ENCODE assay signal across 11 mouse cellular contexts in the genomic region with DNA sequence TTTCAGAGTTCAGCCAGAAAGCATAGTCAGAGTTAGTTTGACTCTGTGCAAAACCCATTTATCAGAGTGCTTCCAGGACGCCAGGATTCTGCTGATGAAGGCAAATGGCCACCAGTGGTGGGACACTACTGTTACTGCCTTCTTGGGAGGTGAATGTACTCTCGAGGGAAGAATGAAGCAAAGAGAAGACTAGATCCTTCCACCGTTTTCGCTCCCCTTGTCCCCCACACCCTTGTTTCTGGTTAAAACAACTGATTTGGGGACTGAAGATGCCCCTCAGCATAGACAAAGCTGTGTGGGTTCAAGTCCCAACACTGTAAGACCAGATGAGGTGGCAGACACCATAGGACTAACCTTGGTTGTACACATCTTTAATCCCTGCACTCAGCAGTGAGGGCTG. TPM values are rescaled to one million over a fixed set of nuclear protein-coding genes. Genes with fewer than 3 reads are reported as not detected.
A peak's percentile ranks its signal among the peaks of the same experiment; 100 is the strongest.
DNase-seq lines count a peak whose midpoint lies in the region; ATAC-seq and TF ChIP-seq lines count a peak whose summit lies in the region.
"Had no signal": no experiment of that assay in that cellular context is flagged by ENCODE, and none has a peak within 500 bp of the region (broad histone marks: within the 10 kb centered on the region; RNA-seq: fewer than 3 reads in every experiment).

No protein-coding gene starts in this region.

- ATAC-seq in limb, embryonic 11.5 days (ENCODE audit: insufficient number of reproducible peaks, low FRiP score, low TSS enrichment, low read depth) = no peak
- ATAC-seq in stomach, postnatal 0 days (ENCODE audit: low FRiP score, low TSS enrichment) = no peak

- TF ChIP-seq EP300 in stomach, postnatal 0 days (optimal IDR thresholded peaks at IDR 0.05) = no peak

- H3K9ac ChIP-seq in limb, embryonic 11.5 days (ENCODE audit: low read length) = no peak overlapping the region
- peak overlapping the region; percentile 54; the same call in 1 of the 2 replicates for H3K9ac ChIP-seq in stomach, postnatal 0 days (ENCODE audit: low read length)

- H3K4me2 ChIP-seq in limb, embryonic 11.5 days (ENCODE audit: low read depth, severe bottlenecking) = no peak overlapping the region
- H3K4me2 ChIP-seq in stomach, postnatal 0 days (replicated peaks; ENCODE audit: low read depth) = no peak overlapping the region

- no peak for DNase-seq in kidney, adult 2 months
- DNase-seq in kidney, postnatal 14 days = no peak
- DNase-seq in testis, postnatal 10 days (ENCODE audit: low spot score) = no peak
- DNase-seq in limb, embryonic 11.5 days (ENCODE audit: low spot score) = no peak
- DNase-seq in stomach, postnatal 0 days (ENCODE audit: low spot score) = no peak
- no peak for DNase-seq in retina, embryonic 14.5 days (ENCODE audit: low spot score)
- no peak for DNase-seq in cerebellum, postnatal 10 days
- DNase-seq: adrenal gland, postnatal 25 days; right cerebral cortex, postnatal 14 days had no signal

- no peak for TF ChIP-seq CTCF in kidney, adult 2 months (conservative IDR thresholded peaks at IDR 0.05; ENCODE audit: insufficient read depth, insufficient read length, low read depth, low read length)
- TF ChIP-seq CTCF in testis, adult 2 months (IDR thresholded peaks at IDR 0.05; ENCODE audit: control insufficient read depth, insufficient read depth, insufficient replicate concordance, low read depth, low read length) = no peak
- TF ChIP-seq CTCF in stomach, postnatal 0 days (IDR thresholded peaks at IDR 0.05; ENCODE audit: low read depth) = no peak

- H3K4me1 ChIP-seq in kidney, adult 2 months (ENCODE audit: control insufficient read depth, insufficient read depth, low read length) = peaks cover 36% of the 10 kb centered on the region
- peaks cover 30% of the 10 kb centered on the region for H3K4me1 ChIP-seq in testis, adult 2 months (ENCODE audit: control insufficient read depth, insufficient read depth, low read length)
- H3K4me1 ChIP-seq in limb, embryonic 11.5 days (ENCODE audit: control insufficient read depth, insufficient read depth, low read length) = peaks cover 61% of the 10 kb centered on the region
- H3K4me1 ChIP-seq in stomach, postnatal 0 days (replicated peaks; ENCODE audit: control insufficient read depth, insufficient read depth) = peaks cover 23% of the 10 kb centered on the region

- no peaks in the 10 kb centered on the region for H3K9me3 ChIP-seq in limb, embryonic 11.5 days (ENCODE audit: control insufficient read depth, low read length)
- H3K9me3 ChIP-seq in stomach, postnatal 0 days (ENCODE audit: control insufficient read depth, low read length) = no peaks in the 10 kb centered on the region
- H3K9me3 ChIP-seq: midbrain, embryonic 12.5 days had no signal

- peak overlapping the region; percentile 93 for H3K27ac ChIP-seq in kidney, adult 2 months (ENCODE audit: insufficient read depth, low read depth, low read length)
- H3K27ac ChIP-seq in testis, adult 2 months (ENCODE audit: control insufficient read depth, insufficient read depth, low read depth, low read length) = peak overlapping the region; percentile 34; the same call in 1 of the 2 replicates
- H3K27ac ChIP-seq in limb, embryonic 11.5 days (replicated peaks; ENCODE audit: low read depth, low read length) = peak overlapping the region; percentile 85; the same call in 1 of the 2 replicates
- H3K27ac ChIP-seq in stomach, postnatal 0 days (replicated peaks) = peak overlapping the region; percentile 97

- WGBS in kidney, adult 2 months = 58% methylated on average over 4 of the region's 4 CpGs
- 66% methylated on average over 4 of the region's 4 CpGs for whole genome bisulfite sequencing in limb, embryonic 11.5 days
- WGBS in stomach, postnatal 0 days = 62% methylated on average over 4 of the region's 4 CpGs

- no peaks in the 10 kb centered on the region for H3K36me3 ChIP-seq in kidney, adult 2 months (ENCODE audit: control insufficient read depth, insufficient read depth, low read length)
- H3K36me3 ChIP-seq in testis, adult 2 months (ENCODE audit: control insufficient read depth, insufficient read depth, low read length) = no peaks in the 10 kb centered on the region
- H3K36me3 ChIP-seq in limb, embryonic 11.5 days (ENCODE audit: control insufficient read depth, insufficient read depth, low read length) = no peaks in the 10 kb centered on the region
- no peaks in the 10 kb centered on the region for H3K36me3 ChIP-seq in stomach, postnatal 0 days (ENCODE audit: control insufficient read depth, insufficient read depth, low read length)
- H3K36me3 ChIP-seq: midbrain, embryonic 12.5 days had no signal

- H3K4me3 ChIP-seq in kidney, adult 2 months (ENCODE audit: insufficient read depth, low read depth, low read length) = no peak overlapping the region
- no peak overlapping the region for H3K4me3 ChIP-seq in testis, adult 2 months (ENCODE audit: control insufficient read depth, low read depth, low read length)
- no peak overlapping the region for H3K4me3 ChIP-seq in limb, embryonic 11.5 days (ENCODE audit: low read depth, low read length)
- no peak overlapping the region for H3K4me3 ChIP-seq in stomach, postnatal 0 days (ENCODE audit: low read depth, low read length)

- no peaks in the 10 kb centered on the region for H3K27me3 ChIP-seq in kidney, adult 2 months (replicated peaks; ENCODE audit: control insufficient read depth, insufficient read depth, low read length)
- no peaks in the 10 kb centered on the region for H3K27me3 ChIP-seq in testis, adult 2 months (ENCODE audit: control insufficient read depth, insufficient read depth, low read length)
- no peaks in the 10 kb centered on the region for H3K27me3 ChIP-seq in limb, embryonic 11.5 days (ENCODE audit: control insufficient read depth, insufficient read depth, low read length)
- H3K27me3 ChIP-seq in stomach, postnatal 0 days (ENCODE audit: control insufficient read depth, insufficient read depth, low read length) = no peaks in the 10 kb centered on the region

- no peak for TF ChIP-seq POLR2A in kidney, adult 2 months (IDR thresholded peaks at IDR 0.05; ENCODE audit: low read depth, low read length)
- TF ChIP-seq POLR2A in testis, adult 2 months (IDR thresholded peaks at IDR 0.05; ENCODE audit: control insufficient read depth, low read depth, low read length) = no peak

RNA-seq across cellular contexts. Expression of a gene that starts 9.0 kb away (rescaled TPM):
- 140 and 155 TPM in 2 replicates for polyA plus RNA-seq in kidney, adult 2 months (2012; rRNA removed)
- polyA plus RNA-seq in testis, adult 2 months (2012; rRNA removed) = 34.7 and 38.6 TPM in 2 replicates
- polyA plus RNA-seq in limb, embryonic 11.5 days (2014; fragmentation: Nextera tagmentation; extraction: Ambion mirVana) = 1.0 and 1.1 TPM in 2 replicates
- 7.5 and 7.9 TPM in 2 replicates for polyA plus RNA-seq in stomach, postnatal 0 days (2015; fragmentation: Nextera tagmentation; extraction: Ambion mirVana)

RNA-seq across cellular contexts. Expression of a gene that starts 11.2 kb away (rescaled TPM):
- 23.5 and 24.5 TPM in 2 replicates for polyA plus RNA-seq in kidney, adult 2 months (2012; rRNA removed)
- 138 and 143 TPM in 2 replicates for polyA plus RNA-seq in testis, adult 2 months (2012; rRNA removed)
- 24.6 and 25.6 TPM in 2 replicates for polyA plus RNA-seq in limb, embryonic 11.5 days (2014; fragmentation: Nextera tagmentation; extraction: Ambion mirVana)
- polyA plus RNA-seq in stomach, postnatal 0 days (2015; fragmentation: Nextera tagmentation; extraction: Ambion mirVana) = 11.3 and 13.8 TPM in 2 replicates

RNA-seq across cellular contexts. Expression of a gene that starts 20.6 kb away (rescaled TPM):
- 21.0 and 24.5 TPM in 2 replicates for polyA plus RNA-seq in kidney, adult 2 months (2012; rRNA removed)
- polyA plus RNA-seq in testis, adult 2 months (2012; rRNA removed) = 22.0 and 24.9 TPM in 2 replicates
- 44.9 and 51.1 TPM in 2 replicates for polyA plus RNA-seq in limb, embryonic 11.5 days (2014; fragmentation: Nextera tagmentation; extraction: Ambion mirVana)
- 12.4 and 14.8 TPM in 2 replicates for polyA plus RNA-seq in stomach, postnatal 0 days (2015; fragmentation: Nextera tagmentation; extraction: Ambion mirVana)

RNA-seq across cellular contexts. Expression of a gene that starts 43.7 kb away (rescaled TPM):
- 92.7 and 97.2 TPM in 2 replicates for polyA plus RNA-seq in kidney, adult 2 months (2012; rRNA removed)
- 14.4 and 18.9 TPM in 2 replicates for polyA plus RNA-seq in testis, adult 2 months (2012; rRNA removed)
- polyA plus RNA-seq in limb, embryonic 11.5 days (2014; fragmentation: Nextera tagmentation; extraction: Ambion mirVana) = 16.5 and 17.7 TPM in 2 replicates
- 24.0 and 24.5 TPM in 2 replicates for polyA plus RNA-seq in stomach, postnatal 0 days (2015; fragmentation: Nextera tagmentation; extraction: Ambion mirVana)

RNA-seq across cellular contexts. Expression of a gene that starts 52.4 kb away (rescaled TPM):
- polyA plus RNA-seq in kidney, adult 2 months (2012; rRNA removed) = 4.2 and 4.7 TPM in 2 replicates
- polyA plus RNA-seq in testis, adult 2 months (2012; rRNA removed) = 2.2 and 2.7 TPM in 2 replicates
- polyA plus RNA-seq in limb, embryonic 11.5 days (2014; fragmentation: Nextera tagmentation; extraction: Ambion mirVana) = 2.2 and 2.8 TPM in 2 replicates
- 6.9 and 7.7 TPM in 2 replicates for polyA plus RNA-seq in stomach, postnatal 0 days (2015; fragmentation: Nextera tagmentation; extraction: Ambion mirVana)

Comparison
In these comparisons a context has a peak if more than half of its experiments do, and no peak if none do; other contexts are left out.
1. H3K27ac ChIP-seq: peak in every context shown above with its lines; median percentile 97 in stomach, postnatal 0 days; 93 in kidney, adult 2 months; 85 in limb, embryonic 11.5 days; 34 in testis, adult 2 months.